Mouse (Mus musculus): ENCODE measurements around the gene Map3k14. TPM values are rescaled to one million over a fixed set of nuclear protein-coding genes. Genes with fewer than 3 reads are reported as not detected.

Map3k14 gene
- polyA plus RNA-seq, 1 experiment = not detected

GRCm38 (mm10) chr11:103244856-103245255 is 22.4 kb downstream of the Map3k14 start:
- Histone ChIP-seq H3K4me3 (ENCODE audit: insufficient read depth, low read depth, low read length) (no peak overlapping the region), H3K4me1 (ENCODE audit: control insufficient read depth, insufficient read depth, low read length) (peaks cover 30% of the 10 kb centered on the region), H3K27ac (ENCODE audit: insufficient read depth, low read depth, low read length) (no peak overlapping the region)
- TF ChIP-seq CTCF (IDR thresholded peaks at IDR 0.05; ENCODE audit: insufficient read depth, low read depth, low read length) (no peak), POLR2A (IDR thresholded peaks at IDR 0.05; ENCODE audit: insufficient read depth, low read depth, low read length) (no peak)
- 72% methylated on average over 4 of the region's 4 CpGs for WGBS

DNA sequence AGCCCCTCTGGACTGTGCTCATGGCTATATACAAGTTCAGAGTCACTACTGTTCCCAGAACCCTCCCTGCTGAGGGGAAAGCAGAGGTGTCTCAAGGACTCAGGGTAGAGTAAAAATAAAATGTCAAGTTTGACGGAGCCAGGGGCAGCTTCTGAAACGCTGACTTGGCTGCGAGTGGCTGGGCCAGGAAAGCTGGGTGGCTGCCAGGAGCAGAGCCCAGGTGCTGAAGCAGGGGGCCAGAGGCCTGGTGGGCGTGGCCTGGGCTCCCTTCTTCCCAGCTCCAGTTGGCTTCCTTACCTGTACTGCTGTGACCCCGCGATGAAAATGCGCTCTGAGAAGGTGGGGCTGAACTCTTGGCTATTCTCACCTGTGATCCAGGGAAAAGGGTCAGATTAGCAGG is 26.5 kb downstream of the Map3k14 start:
- peaks cover 11% of the 10 kb centered on the region for H3K4me1 ChIP-seq (ENCODE audit: control insufficient read depth, insufficient read depth, low read length)
- no peak overlapping the region for H3K4me3 ChIP-seq (ENCODE audit: insufficient read depth, low read depth, low read length)
- no peak overlapping the region for H3K27ac ChIP-seq (ENCODE audit: insufficient read depth, low read depth, low read length)
- 55% methylated on average over 7 of the region's 7 CpGs for WGBS
- TF ChIP-seq CTCF (IDR thresholded peaks at IDR 0.05; ENCODE audit: insufficient read depth, low read depth, low read length) (no peak), POLR2A (IDR thresholded peaks at IDR 0.05; ENCODE audit: insufficient read depth, low read depth, low read length) (no peak)

DNA sequence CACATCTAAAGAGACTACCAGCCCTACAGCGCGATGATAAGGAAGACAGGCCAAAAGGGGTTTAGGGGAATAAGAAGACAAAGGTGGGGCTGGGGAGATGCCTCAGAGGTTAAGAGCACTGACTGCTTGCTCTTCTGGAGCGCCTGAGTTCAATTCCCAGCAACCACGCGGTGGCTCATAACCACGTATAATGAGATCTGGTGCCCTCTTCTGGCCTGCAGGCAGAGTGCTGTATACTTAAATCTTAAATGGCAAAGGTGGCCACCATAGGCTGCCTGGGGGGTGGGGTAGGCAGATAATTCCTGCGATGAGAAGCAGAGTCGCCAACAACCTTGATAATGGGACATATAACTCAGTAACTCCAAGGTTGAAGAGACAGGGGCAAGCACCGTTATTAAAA is 29.5 kb downstream of the Map3k14 start:
- Histone ChIP-seq H3K4me3 (ENCODE audit: insufficient read depth, low read depth, low read length) (no peak overlapping the region), H3K4me1 (ENCODE audit: control insufficient read depth, insufficient read depth, low read length) (peaks cover 13% of the 10 kb centered on the region), H3K27ac (ENCODE audit: insufficient read depth, low read depth, low read length) (no peak overlapping the region)
- 82% methylated on average over 9 of the region's 9 CpGs for WGBS
- TF ChIP-seq POLR2A (IDR thresholded peaks at IDR 0.05; ENCODE audit: insufficient read depth, low read depth, low read length) (no peak), CTCF (IDR thresholded peaks at IDR 0.05; ENCODE audit: insufficient read depth, low read depth, low read length) (no peak)

DNA sequence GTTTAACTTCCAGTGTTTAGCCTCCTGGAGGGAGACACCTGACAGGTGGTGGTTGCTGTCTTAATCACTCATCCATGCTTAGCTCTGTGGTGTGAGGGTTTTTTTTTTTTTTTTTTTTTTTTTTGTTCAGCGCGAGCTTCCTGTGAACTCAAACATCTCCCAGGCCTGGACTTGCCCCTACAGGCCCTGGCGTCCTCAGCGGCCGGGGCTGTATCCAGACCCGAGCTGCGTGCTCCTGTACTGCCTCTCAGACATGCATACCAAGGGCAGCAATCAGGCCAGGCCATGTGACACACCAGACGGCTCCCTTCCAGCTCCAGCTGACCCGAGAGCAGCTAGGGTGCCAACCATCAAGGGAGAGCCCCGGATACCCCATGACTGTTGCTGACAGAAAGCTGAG is 30.4 kb downstream of the Map3k14 start:
- TF ChIP-seq POLR2A (IDR thresholded peaks at IDR 0.05; ENCODE audit: insufficient read depth, low read depth, low read length) = no peak
- no peak for TF ChIP-seq CTCF (IDR thresholded peaks at IDR 0.05; ENCODE audit: insufficient read depth, low read depth, low read length)
- WGBS = 89% methylated on average over 10 of the region's 10 CpGs
- no peak overlapping the region for H3K4me3 ChIP-seq (ENCODE audit: insufficient read depth, low read depth, low read length)
- H3K4me1 ChIP-seq (ENCODE audit: control insufficient read depth, insufficient read depth, low read length) = peaks cover 9% of the 10 kb centered on the region
- no peak overlapping the region for H3K27ac ChIP-seq (ENCODE audit: insufficient read depth, low read depth, low read length)

DNA sequence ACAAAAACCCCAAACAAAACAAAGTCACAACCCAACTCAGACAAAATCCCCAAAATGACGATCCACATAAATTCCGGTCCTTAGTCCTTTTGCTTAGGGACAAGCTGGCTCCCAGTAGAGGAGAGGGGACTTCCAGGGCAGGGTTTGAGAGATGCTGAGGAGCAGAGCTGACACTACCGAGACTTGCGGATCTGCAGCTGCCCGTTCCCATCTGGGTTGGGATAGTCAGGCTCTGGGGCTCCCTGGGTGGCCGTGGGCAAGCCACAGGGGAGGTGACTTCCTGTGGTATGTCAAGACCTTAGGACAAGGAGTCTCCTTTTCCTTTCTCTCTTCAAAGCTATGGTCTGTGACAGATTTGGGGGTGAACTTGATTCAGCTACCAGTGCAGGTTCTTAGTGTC is 30.8 kb downstream of the Map3k14 start:
- peaks cover 9% of the 10 kb centered on the region for H3K4me1 ChIP-seq (ENCODE audit: control insufficient read depth, insufficient read depth, low read length)
- H3K4me3 ChIP-seq (ENCODE audit: insufficient read depth, low read depth, low read length) = no peak overlapping the region
- TF ChIP-seq POLR2A (IDR thresholded peaks at IDR 0.05; ENCODE audit: insufficient read depth, low read depth, low read length) = no peak
- no peak for TF ChIP-seq CTCF (IDR thresholded peaks at IDR 0.05; ENCODE audit: insufficient read depth, low read depth, low read length)
- 88% methylated on average over 6 of the region's 6 CpGs for WGBS
- no peak overlapping the region for H3K27ac ChIP-seq (ENCODE audit: insufficient read depth, low read depth, low read length)

GRCm38 (mm10) chr11:103235702-103236101 is 31.6 kb downstream of the Map3k14 start:
- no peak for TF ChIP-seq CTCF (IDR thresholded peaks at IDR 0.05; ENCODE audit: insufficient read depth, low read depth, low read length)
- no peak for TF ChIP-seq POLR2A (IDR thresholded peaks at IDR 0.05; ENCODE audit: insufficient read depth, low read depth, low read length)
- Histone ChIP-seq H3K27ac (ENCODE audit: insufficient read depth, low read depth, low read length) (no peak overlapping the region), H3K4me3 (ENCODE audit: insufficient read depth, low read depth, low read length) (no peak overlapping the region), H3K4me1 (ENCODE audit: control insufficient read depth, insufficient read depth, low read length) (peaks cover 6% of the 10 kb centered on the region)
- WGBS = 66% methylated on average over 11 of the region's 11 CpGs

DNA sequence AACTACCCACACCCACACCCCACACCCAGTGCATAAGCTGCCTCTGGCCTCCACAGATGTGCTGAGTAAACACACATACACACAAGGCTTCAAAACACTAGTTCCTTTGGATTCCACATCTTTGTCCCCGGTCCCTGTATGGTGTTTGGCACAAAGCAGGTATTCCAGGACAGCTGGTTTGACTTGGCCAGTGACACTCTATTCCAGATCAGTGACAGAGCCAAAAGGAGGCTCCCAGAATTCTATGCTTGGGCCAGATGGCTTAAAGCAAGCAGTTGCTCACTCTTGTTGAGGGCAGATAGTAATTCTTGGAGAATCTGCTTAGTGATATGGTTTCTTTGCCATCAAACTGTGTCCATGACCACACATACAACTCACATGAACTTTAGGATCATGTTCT is 32.8 kb downstream of the Map3k14 start:
- no peak overlapping the region for H3K4me3 ChIP-seq (ENCODE audit: insufficient read depth, low read depth, low read length)
- WGBS = 74% methylated on average over 1 of the region's 1 CpGs
- no peak for TF ChIP-seq POLR2A (IDR thresholded peaks at IDR 0.05; ENCODE audit: insufficient read depth, low read depth, low read length)
- TF ChIP-seq CTCF (IDR thresholded peaks at IDR 0.05; ENCODE audit: insufficient read depth, low read depth, low read length) = no peak
- peaks cover 6% of the 10 kb centered on the region for H3K4me1 ChIP-seq (ENCODE audit: control insufficient read depth, insufficient read depth, low read length)
- no peak overlapping the region for H3K27ac ChIP-seq (ENCODE audit: insufficient read depth, low read depth, low read length)

DNA sequence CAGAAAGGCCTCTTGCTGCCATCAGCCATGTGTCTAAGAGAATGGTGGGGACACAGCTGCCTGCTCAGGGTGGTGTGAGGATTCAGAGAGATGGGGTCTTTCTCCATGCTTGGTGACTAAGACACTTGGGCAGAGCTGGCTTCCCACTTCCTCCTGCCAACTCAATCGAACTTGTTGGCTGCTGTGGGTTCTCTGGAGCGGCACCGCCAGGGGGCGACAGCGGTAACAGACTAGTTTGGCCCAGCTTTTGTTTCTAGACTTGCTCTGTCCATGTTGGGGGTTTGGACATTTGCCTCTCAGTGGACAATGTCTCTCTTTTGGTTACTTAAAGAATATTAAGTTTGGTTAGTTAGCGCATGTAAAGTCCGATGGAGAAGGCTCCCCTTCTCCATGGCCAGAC is 34.3 kb downstream of the Map3k14 start:
- Histone ChIP-seq H3K4me1 (ENCODE audit: control insufficient read depth, insufficient read depth, low read length) (peaks cover 6% of the 10 kb centered on the region), H3K27ac (ENCODE audit: insufficient read depth, low read depth, low read length) (no peak overlapping the region), H3K4me3 (ENCODE audit: insufficient read depth, low read depth, low read length) (no peak overlapping the region)
- 24% methylated on average over 7 of the region's 7 CpGs for WGBS
- no peak for TF ChIP-seq POLR2A (IDR thresholded peaks at IDR 0.05; ENCODE audit: insufficient read depth, low read depth, low read length)
- peak; percentile 80 for TF ChIP-seq CTCF (IDR thresholded peaks at IDR 0.05; ENCODE audit: insufficient read depth, low read depth, low read length)

DNA sequence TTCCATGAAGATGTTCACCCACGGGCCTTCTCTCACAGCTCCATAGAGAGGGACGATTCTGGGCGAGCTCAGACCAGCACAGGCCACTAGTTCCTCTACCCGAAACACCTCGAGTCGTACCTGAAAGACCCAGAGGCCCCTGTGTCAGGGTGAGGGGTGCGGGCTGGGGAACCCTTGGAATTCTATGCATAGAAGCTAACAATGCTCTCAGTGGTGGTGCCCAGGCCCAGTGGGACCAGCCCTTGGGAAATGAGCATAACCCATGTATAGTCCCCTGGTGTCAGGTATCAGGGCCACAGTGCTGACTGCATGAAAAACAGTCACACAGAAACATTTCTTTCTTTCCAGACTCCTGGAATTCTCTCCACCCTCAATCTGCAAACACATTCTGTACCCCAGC is 35.9 kb downstream of the Map3k14 start:
- H3K4me3 ChIP-seq (ENCODE audit: insufficient read depth, low read depth, low read length) = no peak overlapping the region
- H3K27ac ChIP-seq (ENCODE audit: insufficient read depth, low read depth, low read length) = no peak overlapping the region
- 91% methylated on average over 7 of the region's 7 CpGs for whole genome bisulfite sequencing
- TF ChIP-seq POLR2A (IDR thresholded peaks at IDR 0.05; ENCODE audit: insufficient read depth, low read depth, low read length) (no peak), CTCF (IDR thresholded peaks at IDR 0.05; ENCODE audit: insufficient read depth, low read depth, low read length) (no peak)
- H3K4me1 ChIP-seq (ENCODE audit: control insufficient read depth, insufficient read depth, low read length) = peaks cover 6% of the 10 kb centered on the region

DNA sequence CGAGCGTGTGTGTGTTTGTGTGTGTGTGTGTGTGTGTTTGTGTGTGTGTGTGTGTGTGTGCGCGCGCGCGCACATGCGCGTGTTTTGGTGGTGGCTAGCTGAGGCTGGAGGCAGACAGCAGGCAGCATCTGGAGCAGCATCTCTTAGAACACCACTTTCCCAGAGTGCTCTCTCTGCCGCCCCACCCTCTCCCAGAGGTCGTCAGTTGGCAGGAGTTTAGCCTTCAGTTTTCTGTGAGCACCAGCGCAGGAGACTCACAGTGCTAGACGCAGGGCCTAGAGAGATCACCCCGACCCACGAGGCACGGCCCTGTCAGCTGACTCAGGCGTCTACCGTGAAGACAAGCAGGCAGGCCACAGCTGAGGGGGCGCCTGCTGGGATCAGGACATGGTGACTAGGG is 36.6 kb downstream of the Map3k14 start:
- WGBS = 90% methylated on average over 19 of the region's 19 CpGs
- Histone ChIP-seq H3K4me3 (ENCODE audit: insufficient read depth, low read depth, low read length) (no peak overlapping the region), H3K27ac (ENCODE audit: insufficient read depth, low read depth, low read length) (no peak overlapping the region), H3K4me1 (ENCODE audit: control insufficient read depth, insufficient read depth, low read length) (peaks cover 2% of the 10 kb centered on the region)
- TF ChIP-seq POLR2A (IDR thresholded peaks at IDR 0.05; ENCODE audit: insufficient read depth, low read depth, low read length) (no peak), CTCF (IDR thresholded peaks at IDR 0.05; ENCODE audit: insufficient read depth, low read depth, low read length) (no peak)

All from olfactory bulb, adult 2 months (tissue).